Mouse (Mus musculus): ENCODE measurements around the gene Fbn1.
A peak's percentile ranks its signal among the peaks of the same experiment; 100 is the strongest.
"Not testable (repeated sequence)": the region's sequence is repeated elsewhere in the genome, so short reads cannot be mapped to it uniquely, and the experiment has no call there.

Fbn1 gene

DNA sequence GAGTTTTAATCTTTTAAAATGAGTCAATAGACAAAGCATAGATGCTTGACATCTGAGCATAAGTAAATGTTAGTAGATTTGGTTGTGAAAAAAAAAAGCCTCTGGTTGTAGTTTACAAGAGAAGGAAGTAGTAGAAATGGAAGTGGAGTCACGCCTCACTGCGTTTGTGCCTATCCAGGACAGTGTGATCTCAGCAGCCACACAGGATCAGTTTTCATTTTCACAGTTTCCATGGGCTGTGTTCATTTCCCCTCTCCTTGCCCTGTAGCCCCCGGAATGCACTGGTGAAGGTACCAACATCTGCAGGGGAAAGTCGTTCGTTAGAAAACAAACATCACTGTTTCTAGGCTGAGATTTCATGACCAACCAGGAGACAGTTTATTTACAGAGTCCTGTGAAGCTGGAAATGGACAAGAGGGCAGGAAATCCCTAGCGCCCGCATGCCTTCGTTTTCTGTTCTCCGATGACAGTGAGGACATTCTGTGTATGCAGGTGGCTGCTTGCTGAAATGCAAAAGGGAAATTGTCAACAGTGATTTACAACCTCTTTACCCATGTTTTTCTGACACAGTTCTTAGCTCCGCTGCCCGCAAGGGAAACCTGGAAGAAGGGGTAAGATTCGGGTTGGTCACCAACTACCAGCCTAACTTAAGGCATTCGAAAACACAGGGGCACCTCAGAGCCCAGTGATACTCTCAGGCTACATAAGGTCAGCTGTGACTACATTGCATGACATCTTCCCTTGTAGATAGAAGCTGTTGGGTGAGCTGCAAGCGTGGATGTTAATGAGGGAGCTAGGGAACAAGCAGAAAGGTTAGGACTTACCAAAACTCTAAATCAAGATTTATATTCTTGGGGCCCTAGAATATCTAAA is 225.2 kb downstream of the Fbn1 start:
- no peak for DNase-seq

DNA sequence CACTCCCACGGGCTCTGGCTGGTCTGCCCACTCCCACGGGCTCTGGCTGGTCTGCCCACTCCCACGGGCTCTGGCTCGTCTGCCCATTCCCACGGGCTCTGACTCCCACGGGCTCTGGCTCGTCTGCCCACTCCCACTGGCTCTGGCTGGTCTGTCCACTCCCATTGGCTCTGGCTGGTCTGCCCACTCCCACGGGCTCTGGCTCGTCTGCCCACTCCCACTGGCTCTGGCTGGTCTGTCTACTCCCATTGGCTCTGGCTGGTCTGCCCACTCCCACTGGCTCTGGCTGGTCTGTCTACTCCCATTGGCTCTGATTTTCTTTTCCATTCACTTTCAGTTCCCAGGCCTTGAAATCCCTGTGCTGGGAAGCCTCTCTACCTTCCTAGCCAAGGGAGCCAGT is 227.8 kb downstream of the Fbn1 start:
- DNase-seq = not testable (repeated sequence)

DNA sequence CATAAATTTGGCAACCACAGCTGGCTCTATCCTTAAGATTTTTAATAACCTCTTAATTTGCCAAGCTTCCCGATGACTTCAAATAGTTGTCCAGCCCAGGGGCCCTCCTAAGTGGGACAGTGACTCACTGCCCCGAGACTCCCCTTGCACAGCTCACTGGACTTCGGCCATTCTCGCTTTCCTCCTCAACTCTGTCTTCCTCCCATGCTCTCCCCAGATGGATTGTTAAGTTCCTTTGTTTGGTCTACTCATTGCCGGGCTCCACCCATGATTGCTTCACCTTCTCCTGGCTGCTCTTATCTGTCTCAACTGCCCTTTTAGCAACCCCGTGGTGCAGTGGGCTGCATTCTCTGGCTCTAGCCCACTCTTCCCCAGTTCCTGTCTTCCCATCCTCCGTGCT is 229.3 kb downstream of the Fbn1 start:
- DNase-seq = peak; percentile 55

DNA sequence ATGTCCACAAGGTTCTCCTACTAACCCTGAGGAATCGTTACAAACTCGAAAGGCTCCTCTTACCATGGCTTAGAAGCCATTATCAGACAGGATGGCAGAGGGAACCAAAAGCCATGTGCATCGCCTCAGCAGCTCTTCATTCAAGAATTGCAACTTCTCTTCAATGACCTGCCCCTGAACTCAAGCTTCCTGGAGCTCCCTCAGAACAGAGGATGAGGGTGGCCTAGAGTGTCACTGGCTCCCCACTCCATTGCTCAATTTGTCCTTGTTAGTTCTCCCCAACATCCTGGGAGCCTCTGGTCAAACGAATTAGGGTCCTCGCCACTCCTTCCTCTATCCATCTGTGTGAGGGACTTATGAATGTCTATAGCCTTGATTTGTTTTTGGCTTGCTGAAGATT is 231.1 kb downstream of the Fbn1 start:
- no peak for DNase-seq

DNA sequence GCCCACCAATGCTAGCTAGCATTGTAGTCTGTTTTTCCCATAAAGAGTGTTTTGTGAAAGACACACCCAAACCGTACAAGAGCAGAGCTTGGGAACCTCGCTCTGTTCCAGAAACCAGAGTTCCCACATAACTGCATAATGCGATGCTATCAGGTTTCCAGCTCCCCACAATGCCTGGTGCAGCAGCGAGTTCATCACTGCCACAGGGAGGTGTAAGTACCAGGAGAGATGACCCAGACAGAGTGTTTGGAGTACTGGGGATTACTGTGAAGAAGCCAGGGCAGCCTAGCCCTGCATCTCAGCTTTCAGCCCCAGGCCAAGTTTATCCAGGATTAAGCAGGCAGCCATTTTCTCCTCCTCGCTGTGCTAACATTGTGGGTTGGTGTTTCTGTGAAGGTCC is 232.2 kb downstream of the Fbn1 start:
- no peak for DNase-seq

DNA sequence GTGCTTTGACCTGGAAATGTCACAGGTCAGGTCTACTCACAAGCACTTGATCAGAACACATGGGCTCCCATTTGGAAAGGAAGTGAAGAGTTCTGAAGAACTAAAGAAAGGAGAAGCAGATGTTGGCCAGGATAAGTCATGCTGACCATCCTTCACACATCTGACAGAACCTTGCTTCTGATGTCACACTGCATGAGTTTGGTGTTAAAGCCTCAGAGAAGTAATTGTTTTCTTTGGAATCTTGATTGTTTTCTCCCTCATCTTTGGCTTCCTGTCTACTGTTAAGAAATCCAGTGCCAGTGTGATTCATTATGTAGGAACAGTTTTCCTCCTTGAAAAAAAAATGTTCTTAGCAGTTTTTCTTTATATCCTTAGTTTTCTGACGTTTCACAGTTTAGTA is 238.9 kb downstream of the Fbn1 start:
- no peak for DNase-seq

DNA sequence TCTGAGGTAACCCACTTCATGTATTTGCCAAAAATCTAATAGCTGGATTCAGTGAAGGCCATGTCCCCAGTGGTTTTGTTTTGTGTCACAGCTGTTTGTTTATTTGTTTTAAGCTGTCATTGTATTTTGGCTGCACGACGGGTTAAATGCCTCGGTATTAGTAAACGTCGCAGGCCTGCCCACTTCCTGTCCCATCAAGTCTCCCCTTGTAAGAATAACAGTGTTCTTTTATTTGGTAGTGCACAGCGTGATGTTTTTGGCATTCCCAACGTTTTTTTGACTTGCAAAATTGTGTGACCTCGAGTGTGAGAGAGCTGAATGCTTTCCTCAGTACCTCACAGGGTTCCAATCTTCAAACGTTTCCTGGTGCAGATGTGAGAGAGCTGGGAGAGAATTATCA is 244.0 kb downstream of the Fbn1 start:
- DNase-seq = no peak

DNA sequence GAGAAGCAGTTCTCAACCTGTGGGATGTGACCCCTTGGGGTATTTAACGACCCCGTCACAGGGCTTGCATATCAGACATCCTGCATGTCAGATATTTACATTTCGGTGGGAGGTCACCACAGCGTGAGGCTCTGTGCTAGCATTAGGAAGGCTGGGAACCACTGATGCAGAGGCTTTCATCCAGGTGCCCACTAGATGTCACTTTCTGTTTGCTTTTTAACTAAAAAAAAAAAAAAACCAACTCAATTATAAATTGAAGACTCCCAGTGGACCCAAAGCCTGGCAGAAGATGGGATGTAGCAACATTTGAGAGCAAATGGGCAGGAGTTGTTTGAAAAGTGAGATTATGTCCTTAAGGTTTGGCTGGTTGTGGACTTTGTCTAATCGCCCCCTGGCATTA is 244.7 kb downstream of the Fbn1 start:
- DNase-seq = no peak

DNA sequence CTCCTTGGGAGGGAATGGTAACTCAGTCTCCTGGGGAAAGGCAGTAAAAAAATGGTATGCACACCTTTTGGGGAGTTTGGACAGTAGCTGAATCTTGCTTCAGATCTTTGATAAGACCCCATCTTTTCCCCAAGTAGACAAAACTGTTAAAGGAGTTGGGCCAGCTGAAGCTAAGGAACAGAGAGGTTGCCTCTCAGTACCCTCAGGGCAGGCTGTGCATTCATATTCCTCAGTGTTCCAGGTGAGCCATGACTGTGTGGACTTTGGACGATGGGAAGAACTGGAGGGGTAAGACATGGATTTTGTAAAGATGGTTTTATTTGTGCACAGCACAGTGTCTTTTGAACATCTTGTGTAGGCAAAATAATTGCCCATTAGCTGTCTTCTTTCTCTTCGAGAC is 247.5 kb downstream of the Fbn1 start:
- DNase-seq = no peak

DNA sequence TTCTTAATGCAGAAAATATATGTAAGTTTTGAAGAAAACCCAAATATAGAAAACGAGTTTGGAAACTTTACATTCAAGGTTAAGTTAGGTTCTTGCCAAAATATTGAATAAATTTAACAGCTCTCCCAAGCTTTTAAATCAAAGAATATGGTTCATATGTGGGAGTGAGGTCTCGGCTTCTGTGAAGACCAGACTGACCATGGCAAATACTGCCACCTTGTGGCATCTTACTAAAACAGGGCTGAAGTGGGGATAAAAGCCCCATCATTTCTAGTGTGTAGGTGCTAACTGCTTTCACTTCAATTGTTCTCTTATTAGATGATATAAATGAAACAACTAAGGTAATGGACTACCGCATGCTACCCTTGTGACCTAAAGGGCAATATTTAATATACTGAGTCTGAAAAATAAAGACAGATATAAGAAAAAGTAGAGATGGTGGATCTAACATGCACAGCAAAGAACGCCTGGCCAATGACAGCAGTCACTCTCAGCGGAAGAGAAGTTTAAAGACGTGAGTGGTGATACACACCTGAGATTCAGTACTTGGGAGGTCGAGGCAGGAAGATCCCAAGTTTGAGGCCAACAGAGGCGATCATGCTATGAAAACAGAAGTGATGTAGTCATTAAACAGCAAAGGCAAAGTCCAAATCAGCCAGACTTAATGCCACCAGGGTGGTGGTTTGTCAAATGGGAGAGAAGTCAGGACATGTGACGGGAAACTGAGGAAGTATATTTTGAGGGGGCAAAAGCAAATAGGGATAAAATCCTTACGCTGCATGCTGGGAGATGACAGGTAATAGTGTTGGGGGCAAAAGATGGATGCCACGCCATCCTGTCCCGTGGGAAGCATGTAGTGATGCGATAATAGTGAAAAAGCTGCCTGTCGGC is 248.3 kb downstream of the Fbn1 start:
- DNase-seq = peak; percentile 38

DNA sequence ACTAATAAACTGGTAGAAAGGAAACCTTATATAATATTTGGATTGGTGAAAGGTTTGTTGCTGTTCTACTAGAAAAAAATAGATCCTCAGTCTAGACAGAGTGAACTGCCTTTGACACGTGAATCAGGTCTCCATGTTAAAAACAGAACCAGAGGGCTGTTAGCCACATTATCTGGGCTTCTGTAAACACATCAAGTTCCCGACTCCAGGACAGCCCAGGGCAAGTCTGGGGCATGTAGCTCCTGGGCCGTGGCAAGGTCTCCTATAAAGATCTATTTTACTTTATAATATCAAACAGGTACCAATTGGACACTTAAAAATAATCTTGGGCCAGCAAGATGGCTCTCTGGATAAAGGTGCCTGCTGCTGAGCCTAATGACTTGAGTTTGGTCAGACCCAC is 251.9 kb downstream of the Fbn1 start:
- DNase-seq = no peak

DNA sequence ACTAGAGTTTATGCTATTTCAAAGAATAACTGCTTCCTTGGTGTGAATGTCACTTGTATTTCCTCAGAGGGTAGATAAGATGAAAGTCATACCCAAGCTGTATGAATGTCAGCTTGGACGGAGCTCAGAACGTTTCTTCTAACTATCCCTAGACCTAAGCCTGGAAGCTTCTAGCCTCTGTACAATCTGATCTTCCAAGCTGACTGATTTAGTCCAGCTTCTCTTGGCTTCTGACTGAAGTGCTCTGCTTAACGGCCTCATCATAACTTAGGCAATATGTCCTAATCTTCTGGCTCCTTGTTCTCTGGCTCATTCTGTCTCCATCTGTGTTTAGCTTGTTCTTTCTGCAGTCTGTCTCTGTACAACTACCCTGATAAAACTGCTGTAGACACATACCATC is 253.2 kb downstream of the Fbn1 start:
- no peak for DNase-seq

DNA sequence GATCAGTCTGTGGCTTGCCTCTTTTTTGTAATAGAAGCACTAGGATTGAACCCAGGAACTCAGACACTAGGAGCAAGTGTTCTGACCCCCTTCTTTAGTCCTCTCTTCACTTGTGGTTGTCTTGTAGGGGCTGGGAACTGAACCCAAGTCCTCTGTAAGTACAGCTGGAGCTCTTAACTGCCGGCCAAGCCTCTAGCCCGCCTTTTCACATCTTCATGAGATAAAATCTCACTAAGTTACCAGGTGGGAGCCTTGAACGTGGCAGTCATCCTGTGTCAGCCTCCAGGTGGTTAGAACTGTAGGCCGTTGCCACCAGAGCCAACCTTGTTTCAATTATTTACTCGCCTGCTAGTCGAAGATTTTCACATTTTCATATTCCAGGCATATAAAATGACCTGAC is 254.1 kb downstream of the Fbn1 start:
- no peak for DNase-seq

DNA sequence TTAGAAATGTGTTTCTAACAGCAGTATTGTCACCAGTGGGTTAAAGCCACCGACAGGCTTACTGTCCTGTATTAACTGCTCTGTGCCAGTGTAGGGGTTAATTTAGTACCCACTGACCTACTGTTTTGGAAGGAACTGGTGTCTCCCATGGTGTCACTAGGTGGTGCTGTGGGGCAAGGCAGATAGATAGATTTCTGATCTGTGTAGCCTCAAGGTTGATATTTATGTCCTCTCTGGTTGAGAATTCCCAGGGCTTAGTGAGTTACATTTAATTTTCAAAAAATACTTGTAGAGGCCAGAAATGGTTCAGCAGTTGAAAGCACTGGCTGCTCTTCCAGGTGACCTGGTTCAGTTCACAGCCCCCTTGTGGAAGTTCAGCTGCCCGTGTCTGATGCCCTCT is 255.5 kb downstream of the Fbn1 start:
- peak; percentile 68 for DNase-seq

DNA sequence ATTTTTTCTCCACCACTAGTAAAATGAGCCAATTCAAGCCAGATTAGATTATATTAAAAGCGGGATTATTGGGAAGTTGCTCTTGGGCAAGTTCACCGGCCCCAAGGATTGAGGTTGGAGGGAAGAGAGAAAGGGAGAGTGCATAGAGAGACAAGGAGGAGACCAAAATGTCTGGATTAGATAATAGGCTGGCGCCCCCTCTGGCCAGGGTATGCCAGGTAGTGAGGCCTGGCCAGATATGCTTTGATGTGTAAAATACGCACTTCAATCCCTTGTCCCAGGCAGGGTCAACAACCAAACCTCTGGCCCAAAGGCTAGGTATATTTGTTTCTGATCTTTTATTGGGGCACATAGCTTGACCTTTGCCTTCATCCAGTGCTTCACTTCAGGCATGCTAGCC is 256.0 kb downstream of the Fbn1 start:
- no peak for DNase-seq
